Mouse (Mus musculus) heart, adult 2 months (tissue): Measurements from ENCODE around the gene Rarres2. TPM values are rescaled to one million over a fixed set of nuclear protein-coding genes. Genes with fewer than 3 reads are reported as not detected.

ENCODE experiments used
- DNase-seq, 2 experiments: peaks; one replicate each; pipeline ENCODE4 v3.0.0; 2021
- H3K27ac ChIP-seq: fragments of 200-600 bp; 2 replicates; pipeline ENCODE4 v1.8.1; 2022
- H3K27me3 ChIP-seq: fragments of 200-500 bp; 2 replicates; pipeline ENCODE4 v1.6.1; 2012; ENCODE audit warnings: mild to moderate bottlenecking, low read length, inconsistent platforms, mixed read lengths; ENCODE audit not compliant: control insufficient read depth, insufficient read depth
- H3K36me3 ChIP-seq: fragments of 200-500 bp; 2 replicates; pipeline ENCODE4 v1.6.1; 2012; ENCODE audit warnings: low read length, inconsistent platforms; ENCODE audit not compliant: control insufficient read depth, insufficient read depth
- H3K4me1 ChIP-seq: fragments of 200-500 bp; 2 replicates; pipeline ENCODE4 v1.6.1; 2011; ENCODE audit warnings: low read length; ENCODE audit not compliant: control insufficient read depth, insufficient read depth
- H3K4me3 ChIP-seq: fragments of 200-600 bp; 2 replicates; pipeline ENCODE4 v1.8.1; 2022
- H3K79me2 ChIP-seq: fragments of 200-500 bp; replicated peaks from 2 replicates; pipeline ENCODE4 v1.6.1; 2012; ENCODE audit warnings: mild to moderate bottlenecking, inconsistent platforms, low read length, moderate library complexity, mixed read lengths; ENCODE audit not compliant: control insufficient read depth, insufficient read depth
- H3K9ac ChIP-seq: fragments of 200-500 bp; 2 replicates; pipeline ENCODE4 v1.6.1; 2012; ENCODE audit warnings: low read depth, mild to moderate bottlenecking, control low read depth, inconsistent platforms, low read length, mixed read lengths
- CTCF ChIP-seq: fragments of 200-600 bp; IDR thresholded peaks from 2 replicates; pipeline ENCODE4 v1.8.1; 2022; ENCODE audit warnings: antibody characterized with exemption, mild to moderate bottlenecking, moderate library complexity
- EP300 ChIP-seq: fragments of 200-500 bp; IDR thresholded peaks from 2 replicates; pipeline ENCODE4 v1.6.1; 2011; ENCODE audit warnings: low read depth, low read length, control low read depth; ENCODE audit not compliant: insufficient read depth
- POLR2A ChIP-seq: fragments of 200-500 bp; IDR thresholded peaks from 2 replicates; pipeline ENCODE4 v1.6.1; 2011; ENCODE audit warnings: mild to moderate bottlenecking, low read depth, low read length, control low read depth; ENCODE audit not compliant: insufficient read depth
- WGBS: fragments of 180-500 bp; shearing (Covaris S2); methylation state at CpG from one replicate; pipeline ENCODE4 v1.1.7; 2018; 5-methylcytosine and 5-hydroxymethylcytosine counted together
- intact Hi-C: fragments of 180-260 bp; cut with DNase I; formaldehyde crosslinking; loops from one replicate; pipeline ENCODE4 v1.15.1; 2025
- polyA plus RNA-seq: library from polyadenylated mRNA; depleted of rRNA; stranded (reverse); fragments of >200 nt; gene quantifications from 2 replicates; pipeline ENCODE4 v1.2.3, GENCODE M21; 2012
- total RNA-seq, 2 experiments: library from RNA; stranded (reverse); gene quantifications; 2 replicates each; pipeline ENCODE4 v1.2.3; 2021

The Rarres2 gene
- total and polyA plus RNA-seq, 3 experiments = 70.9 to 99.3 (median 82.4) TPM

DNA sequence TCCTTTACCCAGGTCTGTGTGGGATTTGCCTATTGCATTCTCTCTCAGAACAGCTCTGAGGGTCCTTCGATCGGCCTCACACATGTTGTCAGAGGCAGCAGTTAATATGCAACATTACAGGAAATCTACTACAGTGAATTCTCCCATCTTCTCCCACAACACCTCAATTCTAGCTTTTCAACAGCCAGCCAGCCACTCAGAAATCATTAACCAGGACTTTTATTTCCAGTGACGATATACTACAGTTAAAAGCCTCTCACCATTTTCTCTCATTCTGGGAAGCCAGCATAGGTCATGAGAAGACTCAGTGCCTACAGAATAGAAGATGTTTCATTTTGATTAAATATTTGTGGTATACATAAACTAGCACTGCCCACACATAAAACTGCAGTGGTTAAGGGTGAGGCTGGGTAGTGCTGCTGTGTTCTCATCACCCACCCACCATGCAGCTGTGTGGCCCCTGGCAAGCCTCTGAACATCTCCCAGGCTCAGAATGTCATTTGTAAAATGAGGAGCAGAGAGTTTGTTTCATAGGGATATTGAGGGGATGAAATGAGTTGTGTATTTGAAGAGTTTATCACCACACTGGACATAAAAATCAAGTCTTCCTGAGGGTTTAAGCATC, 18.7 kb upstream of the Rarres2 start:
- Histone ChIP-seq H3K4me3 (no peak overlapping the region), H3K9ac (no peak overlapping the region), H3K79me2 (no peaks in the 10 kb centered on the region), H3K27me3 (no peaks in the 10 kb centered on the region), H3K27ac (no peak overlapping the region), H3K36me3 (no peaks in the 10 kb centered on the region), H3K4me1 (peaks cover 2% of the 10 kb centered on the region; the same call in 1 of the 2 replicates)
- no peak for TF ChIP-seq POLR2A
- TF ChIP-seq CTCF = no peak
- intact Hi-C loops = no loop called here
- WGBS = 95% methylated on average over 3 of the region's 3 CpGs
- no peak for DNase-seq

DNA sequence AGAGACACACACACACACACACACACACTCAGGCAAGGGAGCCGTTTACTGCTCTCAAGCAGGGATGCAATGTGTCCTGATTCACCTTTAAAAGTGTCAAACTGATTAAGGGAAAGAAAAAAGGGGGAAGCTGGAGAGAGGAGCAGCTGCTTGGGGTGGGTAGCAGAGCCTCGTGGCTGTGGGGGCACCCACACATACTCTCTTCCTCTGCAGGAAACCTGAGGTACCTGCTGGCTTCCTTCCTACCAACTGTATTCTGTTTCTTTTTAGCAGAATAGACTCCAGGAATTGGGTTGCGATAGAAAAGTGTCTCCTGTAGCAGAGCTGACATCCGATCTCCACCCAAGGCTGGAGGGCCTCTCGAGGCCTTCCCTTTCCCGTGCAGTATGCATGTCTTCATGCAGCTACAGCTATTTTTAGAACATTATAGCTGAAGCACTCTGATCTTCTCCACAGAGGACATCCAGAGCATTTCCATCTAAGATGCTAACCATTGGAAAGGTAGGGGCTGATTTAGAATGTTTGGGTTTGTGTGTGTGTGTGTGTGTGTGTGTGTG, 16.7 kb upstream of the Rarres2 start, which contains the start of gene Gm45021:
Gene Gm45021, plus strand, starts transcription at position 417 of the 557 bp plus-strand sequence.
- Histone ChIP-seq H3K9ac (no peak within 1 kb of the TSS), H3K27ac (no peak within 1 kb of the TSS; the same call in 1 of the 2 replicates), H3K4me1 (no peaks in the 10 kb centered on the region), H3K79me2 (no peaks in the 10 kb centered on the region), H3K4me3 (no peak within 1 kb of the TSS), H3K36me3 (no peaks in the 10 kb centered on the region), H3K27me3 (no peaks in the 10 kb centered on the region)
- TF ChIP-seq EP300 (no peak), CTCF (no peak), POLR2A (no peak)
- intact Hi-C loops = no loop called here
- DNase-seq = no peak
- WGBS = 14% methylated on average over 6 of the region's 6 CpGs

DNA sequence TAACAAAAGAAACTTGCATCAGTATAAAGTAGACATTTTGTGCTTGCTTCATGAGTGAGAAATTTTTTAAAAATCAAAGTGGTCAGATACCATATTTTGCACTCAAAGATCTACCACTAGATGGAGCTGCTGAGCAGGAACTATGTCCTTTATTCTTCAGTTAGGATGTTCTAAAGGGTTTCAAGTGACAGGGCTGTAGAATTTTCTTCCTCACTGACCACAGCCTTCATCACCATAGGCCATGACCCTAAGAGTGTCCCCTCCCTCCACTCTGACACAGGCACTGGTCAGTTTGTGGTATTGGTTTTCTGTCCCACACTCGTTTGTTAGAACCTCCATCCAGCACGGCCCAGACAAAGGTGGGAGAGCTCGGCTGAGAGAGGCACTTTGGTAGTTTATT, 9.4 kb upstream of the Rarres2 start:
- Histone ChIP-seq H3K36me3 (no peaks in the 10 kb centered on the region), H3K4me1 (peaks cover 3% of the 10 kb centered on the region), H3K27me3 (no peaks in the 10 kb centered on the region), H3K4me3 (no peak overlapping the region), H3K79me2 (no peaks in the 10 kb centered on the region), H3K9ac (no peak overlapping the region), H3K27ac (no peak overlapping the region)
- intact Hi-C loops = loop anchor here (1.0 to 5.0 kb wide), 2 partner anchors 40 to 60 kb away; no protein-coding TSS in a partner anchor
- TF ChIP-seq CTCF = peak; percentile 97
- TF ChIP-seq EP300 = no peak
- 79% methylated on average over 3 of the region's 3 CpGs for WGBS
- DNase-seq = no peak

DNA sequence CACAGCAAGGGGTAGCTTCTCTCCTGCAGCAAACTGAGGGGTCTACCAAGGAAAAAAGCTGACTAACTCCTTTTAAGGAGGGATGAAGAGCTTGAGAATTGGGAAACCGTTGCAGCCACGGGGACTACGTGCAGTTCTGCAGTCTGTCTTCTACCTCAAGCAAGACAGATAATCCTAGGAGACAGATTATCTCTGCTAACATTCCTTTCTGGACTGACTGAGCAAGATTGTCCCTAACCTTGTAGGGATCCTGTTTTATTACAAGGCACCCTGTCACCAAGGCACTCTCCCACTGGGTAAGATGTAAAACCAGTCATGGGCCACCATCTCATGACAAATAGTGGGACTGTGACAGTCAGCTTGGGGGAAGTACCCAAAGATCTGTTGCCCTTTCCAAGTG, 8.7 kb upstream of the Rarres2 start:
- DNase-seq = no peak
- Histone ChIP-seq H3K36me3 (no peaks in the 10 kb centered on the region), H3K4me3 (no peak overlapping the region), H3K27me3 (no peaks in the 10 kb centered on the region), H3K27ac (no peak overlapping the region), H3K9ac (no peak overlapping the region), H3K4me1 (peaks cover 3% of the 10 kb centered on the region), H3K79me2 (no peaks in the 10 kb centered on the region)
- WGBS = 29% methylated on average over 3 of the region's 3 CpGs
- intact Hi-C loops = loop anchor here (5.0 kb wide), 1 partner anchor 39 kb away; no protein-coding TSS in a partner anchor
- TF ChIP-seq CTCF (no peak), POLR2A (no peak), EP300 (no peak)

DNA sequence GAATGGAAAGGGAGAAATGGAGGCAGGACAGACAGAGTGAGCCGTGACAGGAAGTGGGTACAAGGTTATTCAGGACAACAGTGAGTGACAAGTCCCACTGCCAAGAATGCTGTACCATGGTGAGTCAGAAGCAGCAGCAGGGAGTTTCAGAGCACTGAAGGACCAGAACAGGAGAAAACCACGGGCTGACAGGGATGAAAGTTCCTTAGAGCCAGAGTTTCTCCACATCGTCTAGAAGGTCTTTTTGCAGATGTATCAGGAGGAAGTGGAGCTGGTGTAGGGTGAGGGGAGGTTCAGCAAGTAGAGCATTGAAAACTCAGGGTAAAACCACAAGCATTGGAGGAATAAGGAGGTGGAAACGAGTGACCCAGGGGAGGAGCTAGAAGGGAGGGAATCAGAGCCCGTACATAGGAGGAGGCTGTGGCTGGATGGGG, 6.6 kb upstream of the Rarres2 start:
- WGBS = 10% methylated on average over 5 of the region's 5 CpGs
- Histone ChIP-seq H3K36me3 (no peaks in the 10 kb centered on the region), H3K79me2 (no peaks in the 10 kb centered on the region), H3K4me3 (no peak overlapping the region), H3K4me1 (peaks cover 3% of the 10 kb centered on the region), H3K27ac (peak overlapping the region; percentile 80), H3K9ac (peak overlapping the region; percentile 57; the same call in 1 of the 2 replicates), H3K27me3 (no peaks in the 10 kb centered on the region)
- intact Hi-C loops = no loop called here
- DNase-seq = peak; percentile 51 to 61
- peak; percentile 63; the same call in 1 of the 2 replicates for TF ChIP-seq POLR2A
- TF ChIP-seq CTCF = no peak
- 0 out of 2 replicates have a peak, but pooled peaks have one; percentile 12 for TF ChIP-seq EP300

DNA sequence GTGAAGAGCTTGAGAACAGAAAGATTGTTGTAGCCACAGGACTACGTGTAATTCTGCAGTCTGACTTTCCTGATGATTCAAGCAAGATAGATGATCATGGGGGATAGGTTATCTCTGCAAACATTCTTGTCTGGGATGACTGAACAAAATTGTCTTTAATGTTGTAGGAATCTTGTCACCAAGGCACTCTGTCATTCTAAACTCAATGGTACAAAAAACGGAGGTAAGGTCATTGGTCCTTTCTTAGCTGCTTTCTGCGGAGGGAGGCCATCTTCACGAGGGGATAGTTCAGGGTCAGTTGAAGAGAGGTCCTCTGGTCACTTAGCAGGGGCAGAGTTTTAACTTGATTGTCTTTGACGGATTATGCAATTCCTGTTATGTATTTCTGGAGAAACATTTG, 6.1 kb upstream of the Rarres2 start:
- intact Hi-C loops = no loop called here
- H3K27me3 ChIP-seq = no peaks in the 10 kb centered on the region
- 56% methylated on average over 5 of the region's 5 CpGs for WGBS

More for the DNA sequence above, 6.1 kb upstream of the Rarres2 start:
- Histone ChIP-seq H3K9ac (no peak overlapping the region), H3K27ac (peak overlapping the region; percentile 80), H3K79me2 (no peaks in the 10 kb centered on the region), H3K4me3 (no peak overlapping the region), H3K4me1 (peaks cover 5% of the 10 kb centered on the region), H3K36me3 (no peaks in the 10 kb centered on the region)
- no peak for DNase-seq
- TF ChIP-seq POLR2A (no peak), CTCF (no peak), EP300 (no peak)
